Mouse (Mus musculus): ENCODE results near the gene Cd27. TPM values are rescaled to one million over a fixed set of nuclear protein-coding genes. Genes with fewer than 3 reads are reported as not detected.

The Cd27 gene
- polyA plus RNA-seq, 1 experiment, result 0.14 TPM

- DNase-seq (ENCODE audit: extremely low spot score in 1 of 2, low spot score in 1 of 2), result no peak
These were observed 15.9 kb upstream of the Cd27 start for GRCm38 (mm10) chr6:125252711-125253110.

GRCm38 (mm10) chr6:125252285-125252684 lies 15.5 kb upstream of the Cd27 start:
- DNase-seq (ENCODE audit: extremely low spot score in 1 of 2, low spot score in 1 of 2), result no peak

GRCm38 (mm10) chr6:125244551-125244950 lies 7.7 kb upstream of the Cd27 start:
- no peak for DNase-seq (ENCODE audit: extremely low spot score in 1 of 2, low spot score in 1 of 2)

- DNase-seq (ENCODE audit: extremely low spot score in 1 of 2, low spot score in 1 of 2), result no peak
These were observed 4.8 kb upstream of the Cd27 start for GRCm38 (mm10) chr6:125241566-125241965.

- no peak for DNase-seq (ENCODE audit: extremely low spot score in 1 of 2, low spot score in 1 of 2)
These were observed 3.8 kb upstream of the Cd27 start for GRCm38 (mm10) chr6:125240617-125241016.

- no peak for DNase-seq (ENCODE audit: extremely low spot score in 1 of 2, low spot score in 1 of 2)
These were observed 2.7 kb upstream of the Cd27 start for GRCm38 (mm10) chr6:125239547-125239946.

- DNase-seq (ENCODE audit: extremely low spot score in 1 of 2, low spot score in 1 of 2), result no peak
These were observed 1.6 kb upstream of the Cd27 start for GRCm38 (mm10) chr6:125238396-125238795.

GRCm38 (mm10) chr6:125237421-125237820 lies 611 bp upstream of the Cd27 start:
- DNase-seq (ENCODE audit: extremely low spot score in 1 of 2, low spot score in 1 of 2), result no peak

GRCm38 (mm10) chr6:125236341-125236740 lies 469 bp downstream of the Cd27 start:
- DNase-seq (ENCODE audit: extremely low spot score in 1 of 2, low spot score in 1 of 2), result no peak

GRCm38 (mm10) chr6:125234520-125234828 lies 2.3 kb downstream of the Cd27 start:
- no peak for DNase-seq (ENCODE audit: extremely low spot score in 1 of 2, low spot score in 1 of 2)

GRCm38 (mm10) chr6:125233816-125234519 lies 2.8 kb downstream of the Cd27 start:
- no peak for DNase-seq (ENCODE audit: extremely low spot score in 1 of 2, low spot score in 1 of 2)

GRCm38 (mm10) chr6:125232516-125232915 lies 4.3 kb downstream of the Cd27 start:
- no peak for DNase-seq (ENCODE audit: extremely low spot score in 1 of 2, low spot score in 1 of 2)

GRCm38 (mm10) chr6:125232045-125232437 lies 4.8 kb downstream of the Cd27 start:
- DNase-seq (ENCODE audit: extremely low spot score in 1 of 2, low spot score in 1 of 2), result no peak

- DNase-seq (ENCODE audit: extremely low spot score in 1 of 2, low spot score in 1 of 2), result peak in 1 of 2 experiments; percentile 58
These were observed 5.4 kb downstream of the Cd27 start, which contains the start of gene Tapbpl for GRCm38 (mm10) chr6:125231117-125232044. Gene Tapbpl (minus strand): TSS chr6:125231860.

GRCm38 (mm10) chr6:125230571-125230970 lies 6.2 kb downstream of the Cd27 start:
- no peak for DNase-seq (ENCODE audit: extremely low spot score in 1 of 2, low spot score in 1 of 2)

GRCm38 (mm10) chr6:125225518-125226115 lies 11.2 kb downstream of the Cd27 start:
- peak; percentile 39 to 64 for DNase-seq (ENCODE audit: extremely low spot score in 1 of 2, low spot score in 1 of 2)

- no peak for DNase-seq (ENCODE audit: extremely low spot score in 1 of 2, low spot score in 1 of 2)
These were observed 14.2 kb downstream of the Cd27 start for GRCm38 (mm10) chr6:125222577-125222976.

GRCm38 (mm10) chr6:125222146-125222545 lies 14.7 kb downstream of the Cd27 start:
- DNase-seq (ENCODE audit: extremely low spot score in 1 of 2, low spot score in 1 of 2), result no peak

GRCm38 (mm10) chr6:125221115-125221745 lies 15.6 kb downstream of the Cd27 start:
- DNase-seq (ENCODE audit: extremely low spot score in 1 of 2, low spot score in 1 of 2), result no peak

- DNase-seq (ENCODE audit: extremely low spot score in 1 of 2, low spot score in 1 of 2), result peak; percentile 57 to 85
These were observed 17.8 kb downstream of the Cd27 start for GRCm38 (mm10) chr6:125218963-125219362.

- peak in 1 of 2 experiments; percentile 49 for DNase-seq (ENCODE audit: extremely low spot score in 1 of 2, low spot score in 1 of 2)
These were observed 18.9 kb downstream of the Cd27 start for GRCm38 (mm10) chr6:125217899-125218298.

Measured in frontal cortex, adult 2 months (tissue).